Mouse (Mus musculus) liver, embryonic 11.5 days (tissue): ENCODE results near the gene Cemip. TPM values are rescaled to one million over a fixed set of nuclear protein-coding genes. Genes with fewer than 3 reads are reported as not detected.

Experiments used
- ATAC-seq: fragments of 200-750 bp; cut with Nextera tagmentation; replicated peaks from 2 replicates; pipeline ENCODE4 v1.8.0; 2017; ENCODE audit warnings: moderate number of reproducible peaks, mild to moderate bottlenecking, moderate TSS enrichment, moderate library complexity; ENCODE audit not compliant: low FRiP score
- DNase-seq: peaks from one replicate; pipeline ENCODE4 v3.0.0-alpha.2; 2017; ENCODE audit warnings: low spot score
- H3K27ac ChIP-seq: fragments of 300-500 bp; sonication (generic); 2 replicates; pipeline ENCODE4 v1.5.1; 2014; ENCODE audit warnings: mild to moderate bottlenecking, low read depth, low read length, control low read depth
- H3K27me3 ChIP-seq: fragments of 300-500 bp; sonication (generic); replicated peaks from 2 replicates; pipeline ENCODE4 v1.6.1; 2014; ENCODE audit warnings: low read length, mixed read lengths; ENCODE audit not compliant: control insufficient read depth, insufficient read depth
- H3K36me3 ChIP-seq: fragments of 300-500 bp; sonication (generic); 2 replicates; pipeline ENCODE4 v1.6.1; 2014; ENCODE audit warnings: mild to moderate bottlenecking, low read length, moderate library complexity, mixed read lengths; ENCODE audit not compliant: control insufficient read depth, insufficient read depth
- H3K4me1 ChIP-seq: fragments of 300-500 bp; sonication (generic); replicated peaks from 2 replicates; pipeline ENCODE4 v1.6.1; 2014; ENCODE audit warnings: low read length, mixed read lengths; ENCODE audit not compliant: control insufficient read depth, insufficient read depth
- H3K4me2 ChIP-seq: fragments of 300-500 bp; sonication (generic); 2 replicates; pipeline ENCODE4 v1.6.1; 2014; ENCODE audit warnings: mild to moderate bottlenecking, control low read depth, moderate library complexity
- H3K4me3 ChIP-seq: fragments of 300-500 bp; sonication (generic); 2 replicates; pipeline ENCODE4 v1.5.1; 2014; ENCODE audit warnings: low read depth, low read length, control low read depth
- H3K9ac ChIP-seq: fragments of 300-500 bp; sonication (generic); 2 replicates; pipeline ENCODE4 v1.6.1; 2014; ENCODE audit warnings: low read depth, low read length, control low read depth
- H3K9me3 ChIP-seq: fragments of 300-500 bp; sonication (generic); 2 replicates; pipeline ENCODE4 v1.6.1; 2016; ENCODE audit warnings: low read length, inconsistent platforms, mixed read lengths; ENCODE audit not compliant: control insufficient read depth
- WGBS: fragments of 180-500 bp; shearing (Covaris S2); extraction: QIAGEN DNeasy Blood & Tissue Kit; methylation state at CpG from one replicate; pipeline ENCODE4 v1.1.7; 2014; 5-methylcytosine and 5-hydroxymethylcytosine counted together
- polyA plus RNA-seq: library from polyadenylated mRNA; unstranded; fragments of >200 nt; fragmentation: Nextera tagmentation; extraction: Ambion mirVana; gene quantifications from 2 replicates; pipeline ENCODE4 v1.2.1, GENCODE M21; 2014

Gene Cemip
- polyA plus RNA-seq, 1 experiment from 2014 or later, result 0.15 TPM

DNA sequence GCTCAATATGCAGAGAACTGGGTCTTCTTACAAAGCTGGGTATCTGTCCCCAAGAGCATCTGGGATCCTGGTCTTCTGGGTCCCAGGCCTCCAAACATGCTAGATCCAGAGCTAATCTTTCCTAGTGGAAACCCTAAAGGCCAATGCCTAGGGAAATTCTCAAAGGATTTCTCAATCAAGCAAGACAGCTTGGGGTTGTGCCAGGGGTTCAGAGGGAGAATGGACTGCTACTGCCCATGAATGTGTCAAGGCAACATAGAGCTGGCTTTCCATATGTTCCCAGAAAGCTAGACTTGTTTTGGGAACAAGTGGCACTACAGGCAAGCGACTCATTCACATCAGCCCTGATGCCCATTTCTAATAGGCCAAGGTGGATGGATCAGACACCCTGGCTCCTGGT lies 107.9 kb downstream of the Cemip start:
- H3K9me3 ChIP-seq, result no peaks in the 10 kb centered on the region
- H3K9ac ChIP-seq, result no peak overlapping the region
- H3K27ac ChIP-seq, result no peak overlapping the region
- H3K36me3 ChIP-seq, result no peaks in the 10 kb centered on the region
- H3K4me1 ChIP-seq, result no peaks in the 10 kb centered on the region
- H3K27me3 ChIP-seq, result no peaks in the 10 kb centered on the region
- DNase-seq, result no peak
- 59% methylated on average over 1 of the region's 1 CpGs for WGBS
- no peak overlapping the region for H3K4me2 ChIP-seq
- no peak for ATAC-seq
- no peak overlapping the region for H3K4me3 ChIP-seq

DNA sequence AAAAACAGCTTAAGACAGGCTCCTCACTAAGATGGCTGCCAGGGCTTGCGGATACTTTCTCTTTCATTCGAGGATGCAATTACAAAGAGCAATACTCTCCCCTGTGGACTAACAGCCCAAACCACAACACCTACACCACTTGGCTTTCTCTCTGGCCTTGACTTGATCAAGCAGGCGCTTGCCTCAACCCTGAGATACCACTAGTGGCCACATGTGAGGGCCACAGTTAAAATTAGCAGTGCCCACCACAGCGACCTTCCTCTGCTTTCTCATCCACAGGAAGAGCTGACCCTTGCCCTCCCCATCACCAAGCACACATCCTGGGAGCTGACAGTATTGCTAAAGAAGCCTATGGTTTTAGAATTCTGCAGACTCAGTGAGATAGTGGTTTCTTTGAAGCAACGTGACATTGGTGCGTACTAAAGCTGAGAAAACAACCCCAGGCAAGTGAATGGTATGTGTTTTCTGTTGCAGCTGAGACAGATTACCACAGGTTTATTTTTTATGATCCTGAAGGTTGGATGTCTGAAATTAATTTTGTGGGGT lies 109.8 kb downstream of the Cemip start:
- 66% methylated on average over 6 of the region's 6 CpGs for WGBS
- H3K4me2 ChIP-seq, result no peak overlapping the region
- H3K4me3 ChIP-seq, result no peak overlapping the region
- ATAC-seq, result no peak
- H3K9ac ChIP-seq, result no peak overlapping the region
- H3K4me1 ChIP-seq, result no peaks in the 10 kb centered on the region
- H3K36me3 ChIP-seq, result no peaks in the 10 kb centered on the region
- no peaks in the 10 kb centered on the region for H3K9me3 ChIP-seq
- H3K27ac ChIP-seq, result no peak overlapping the region
- H3K27me3 ChIP-seq, result no peaks in the 10 kb centered on the region
- no peak for DNase-seq

DNA sequence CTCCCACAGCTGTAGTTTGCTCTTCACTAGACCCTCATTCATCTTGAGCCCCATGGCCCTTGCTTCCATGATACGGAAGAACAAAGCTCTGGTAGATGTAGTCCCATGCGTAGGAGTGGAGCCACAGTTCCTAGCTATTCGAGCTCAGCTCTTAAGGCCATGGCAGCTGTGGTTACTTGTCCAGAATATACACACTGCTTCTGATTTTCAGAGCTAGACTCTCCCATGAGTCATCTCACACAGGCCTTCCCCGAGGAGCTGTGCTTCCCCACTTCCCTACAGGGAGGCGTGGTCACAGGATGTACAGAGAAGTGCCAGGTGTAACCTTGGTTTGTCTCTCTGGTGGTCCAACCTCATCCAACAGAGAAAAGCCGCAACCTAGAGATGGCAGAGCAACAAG lies 111.0 kb downstream of the Cemip start:
- Histone ChIP-seq H3K27me3 (no peaks in the 10 kb centered on the region), H3K27ac (no peak overlapping the region), H3K36me3 (no peaks in the 10 kb centered on the region), H3K9ac (no peak overlapping the region), H3K9me3 (no peaks in the 10 kb centered on the region), H3K4me1 (no peaks in the 10 kb centered on the region), H3K4me2 (no peak overlapping the region), H3K4me3 (no peak overlapping the region)
- no peak for DNase-seq
- WGBS, result 83% methylated on average over 6 of the region's 6 CpGs
- no peak for ATAC-seq

DNA sequence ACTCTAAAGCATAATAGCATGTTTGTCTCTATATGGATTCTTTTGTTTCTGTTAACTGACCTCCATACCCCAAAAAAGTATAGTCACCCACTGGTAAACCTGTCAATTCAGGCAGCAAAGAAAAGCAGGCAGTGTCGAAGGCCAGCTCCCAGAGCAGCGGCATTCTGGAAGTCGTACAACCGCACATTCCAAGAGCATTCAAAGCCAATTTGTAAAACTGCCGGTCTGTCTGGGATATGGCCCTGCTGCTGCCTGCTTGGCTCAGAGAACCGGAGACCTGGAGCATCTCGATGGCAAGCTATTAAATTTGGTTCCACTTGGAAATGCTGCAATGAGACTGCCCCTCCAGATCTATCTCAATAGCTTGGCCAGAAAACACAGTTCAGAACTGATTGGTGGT lies 113.8 kb downstream of the Cemip start:
- Histone ChIP-seq H3K27me3 (no peaks in the 10 kb centered on the region), H3K9me3 (no peaks in the 10 kb centered on the region), H3K4me1 (no peaks in the 10 kb centered on the region), H3K4me3 (no peak overlapping the region), H3K27ac (no peak overlapping the region), H3K4me2 (no peak overlapping the region), H3K36me3 (no peaks in the 10 kb centered on the region), H3K9ac (no peak overlapping the region)
- no peak for ATAC-seq
- WGBS, result 75% methylated on average over 7 of the region's 7 CpGs
- no peak for DNase-seq

DNA sequence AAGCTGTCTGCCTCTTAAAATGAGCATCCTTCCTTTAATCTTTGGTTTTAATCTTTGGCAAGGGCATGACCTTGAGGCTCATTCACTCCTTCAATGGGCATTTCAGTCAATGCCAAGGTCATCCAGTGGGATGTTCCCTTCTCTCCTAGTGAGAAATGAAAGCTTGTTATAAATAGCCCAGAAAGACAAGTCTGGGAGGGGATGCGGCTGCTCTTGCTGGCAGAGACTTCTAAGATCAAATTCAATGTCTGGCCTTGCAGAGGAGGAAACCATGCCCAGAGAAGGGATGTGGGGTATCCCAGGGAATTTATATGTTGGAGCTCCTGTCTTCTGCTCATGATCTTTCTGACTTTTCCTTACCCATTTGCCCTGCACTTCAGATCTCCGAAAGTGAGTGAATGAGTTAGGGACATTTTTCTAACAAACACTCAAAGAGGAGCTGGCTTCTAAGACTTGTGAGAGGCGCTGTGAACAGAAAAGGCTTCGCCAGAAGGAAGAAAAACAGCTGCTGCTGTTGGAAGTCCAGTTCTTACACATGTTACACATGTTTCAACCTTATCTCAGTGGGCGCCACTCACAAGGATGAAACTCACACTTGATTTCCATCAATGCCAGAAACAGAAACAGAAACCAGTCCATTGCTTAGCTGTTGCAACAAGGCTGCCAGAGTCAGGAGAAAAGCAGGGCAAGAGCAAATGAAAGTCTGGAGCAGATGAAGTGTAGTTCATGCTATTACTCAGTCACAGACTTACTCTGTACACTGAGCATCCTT lies 120.1 kb downstream of the Cemip start:
- no peaks in the 10 kb centered on the region for H3K9me3 ChIP-seq
- no peak overlapping the region for H3K4me2 ChIP-seq
- DNase-seq, result no peak
- no peaks in the 10 kb centered on the region for H3K36me3 ChIP-seq
- no peak overlapping the region for H3K27ac ChIP-seq
- no peaks in the 10 kb centered on the region for H3K27me3 ChIP-seq
- H3K9ac ChIP-seq, result no peak overlapping the region
- ATAC-seq, result no peak
- no peaks in the 10 kb centered on the region for H3K4me1 ChIP-seq
- 82% methylated on average over 5 of the region's 5 CpGs for WGBS
- no peak overlapping the region for H3K4me3 ChIP-seq

DNA sequence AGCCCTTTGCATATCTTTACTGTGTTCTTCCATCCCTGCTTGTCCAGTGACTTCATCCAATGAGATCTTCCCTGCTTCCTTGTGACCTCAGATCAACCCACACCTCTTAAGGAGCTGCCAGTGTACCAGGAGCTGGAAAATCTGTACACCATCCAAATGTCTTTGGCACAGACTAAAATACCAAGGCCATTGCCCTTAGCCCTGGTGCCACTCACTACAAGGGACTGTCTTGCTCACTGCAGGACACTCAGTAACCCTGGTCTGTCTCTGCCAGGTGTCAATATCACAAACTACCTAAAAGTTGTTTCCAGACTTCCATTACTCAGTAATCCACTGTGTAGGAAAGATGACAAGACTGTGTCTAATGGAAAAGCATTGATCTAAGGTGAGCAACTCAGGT lies 121.1 kb downstream of the Cemip start:
- no peak overlapping the region for H3K9ac ChIP-seq
- no peaks in the 10 kb centered on the region for H3K36me3 ChIP-seq
- H3K27ac ChIP-seq, result no peak overlapping the region
- H3K9me3 ChIP-seq, result no peaks in the 10 kb centered on the region
- H3K27me3 ChIP-seq, result no peaks in the 10 kb centered on the region
- no peak overlapping the region for H3K4me2 ChIP-seq
- no peak for ATAC-seq
- no peak for DNase-seq
- H3K4me3 ChIP-seq, result no peak overlapping the region
- no peaks in the 10 kb centered on the region for H3K4me1 ChIP-seq

DNA sequence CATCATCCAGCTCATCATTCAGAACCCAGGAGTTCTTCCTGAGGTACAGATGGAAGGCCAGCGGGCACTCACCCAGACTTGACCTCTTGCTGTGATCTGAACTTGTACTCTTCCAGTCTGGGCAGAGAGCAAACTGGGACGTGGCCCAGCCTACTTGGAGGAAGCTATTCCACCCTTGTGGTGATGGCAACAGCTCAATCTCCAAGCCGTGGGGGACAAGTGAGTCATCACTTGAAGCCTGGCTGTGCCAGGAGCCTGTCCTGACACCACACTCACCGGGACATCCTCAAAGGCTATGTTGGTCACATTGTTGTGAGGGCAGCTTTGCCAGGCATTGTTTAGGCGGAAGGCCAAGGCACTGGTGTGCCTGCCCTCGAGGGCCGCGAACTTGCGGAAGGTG lies 133.8 kb downstream of the Cemip start:
- no peak overlapping the region for H3K4me2 ChIP-seq
- H3K4me1 ChIP-seq, result no peaks in the 10 kb centered on the region
- no peak overlapping the region for H3K4me3 ChIP-seq
- H3K27me3 ChIP-seq, result no peaks in the 10 kb centered on the region
- no peak overlapping the region for H3K27ac ChIP-seq
- no peaks in the 10 kb centered on the region for H3K36me3 ChIP-seq
- 83% methylated on average over 9 of the region's 9 CpGs for WGBS
- DNase-seq (no peak), ATAC-seq (no peak)
- H3K9me3 ChIP-seq, result no peaks in the 10 kb centered on the region
- no peak overlapping the region for H3K9ac ChIP-seq

DNA sequence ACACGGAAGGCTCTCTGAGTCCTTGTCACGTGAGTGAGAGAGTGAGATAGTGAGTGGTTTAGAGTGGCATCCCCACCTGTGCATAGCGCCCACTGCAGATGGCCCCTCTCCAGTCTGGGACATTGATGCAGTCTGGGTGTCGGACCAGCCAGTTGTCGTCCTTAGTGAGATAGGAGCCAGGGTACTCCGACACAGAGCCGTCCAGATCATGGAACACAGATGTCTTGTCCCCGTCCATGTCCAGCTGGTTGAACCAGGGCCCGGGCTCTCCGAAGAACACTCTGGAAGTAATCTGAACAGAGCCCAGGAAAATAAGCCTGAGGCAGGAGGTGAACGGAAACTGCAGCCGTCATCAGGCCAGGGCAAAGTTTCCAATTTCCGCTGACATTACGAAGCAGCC lies 135.0 kb downstream of the Cemip start:
- no peak overlapping the region for H3K9ac ChIP-seq
- no peak overlapping the region for H3K4me3 ChIP-seq

DNA sequence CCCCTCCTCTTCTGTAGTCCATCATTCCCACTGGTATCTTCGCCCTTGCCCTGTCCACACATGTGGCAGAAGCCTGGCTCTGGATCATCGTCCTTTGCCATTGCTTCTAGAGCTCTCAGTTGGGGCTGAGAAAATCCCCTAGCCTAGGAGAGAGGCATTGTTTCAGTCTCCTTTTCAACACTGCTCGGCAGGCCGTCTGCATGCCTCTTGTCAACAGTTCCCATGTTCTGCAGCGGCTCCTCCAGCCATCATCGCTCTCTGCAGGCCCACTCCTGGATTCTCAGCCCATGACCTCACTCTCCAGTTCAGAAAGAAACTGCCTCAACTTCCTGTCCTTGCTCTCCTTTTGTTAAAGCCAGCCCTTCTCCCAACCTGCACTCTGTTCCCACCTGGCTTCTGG lies 136.6 kb downstream of the Cemip start:
- no peaks in the 10 kb centered on the region for H3K36me3 ChIP-seq
- H3K4me3 ChIP-seq, result no peak overlapping the region
- ATAC-seq (no peak), DNase-seq (no peak)
- 82% methylated on average over 6 of the region's 6 CpGs for WGBS
- H3K9me3 ChIP-seq, result no peaks in the 10 kb centered on the region
- H3K4me2 ChIP-seq, result no peak overlapping the region
- H3K4me1 ChIP-seq, result no peaks in the 10 kb centered on the region
- H3K27ac ChIP-seq, result no peak overlapping the region
- H3K27me3 ChIP-seq, result no peaks in the 10 kb centered on the region
- H3K9ac ChIP-seq, result no peak overlapping the region

More for the DNA sequence above, 135.0 kb downstream of the Cemip start:
- Histone ChIP-seq H3K27ac (no peak overlapping the region), H3K36me3 (no peaks in the 10 kb centered on the region), H3K27me3 (no peaks in the 10 kb centered on the region), H3K4me2 (no peak overlapping the region), H3K4me1 (no peaks in the 10 kb centered on the region), H3K9me3 (no peaks in the 10 kb centered on the region)
- DNase-seq (no peak), ATAC-seq (no peak)
- WGBS, result 86% methylated on average over 14 of the region's 14 CpGs
